Mouse (Mus musculus): ENCODE data around the gene Tspan3. TPM values are rescaled to one million over a fixed set of nuclear protein-coding genes. Genes with fewer than 3 reads are reported as not detected.

Gene Tspan3
- 200 and 208 TPM in 2 replicates for polyA plus RNA-seq (2015; fragmentation: Nextera tagmentation; extraction: Ambion mirVana)

DNA sequence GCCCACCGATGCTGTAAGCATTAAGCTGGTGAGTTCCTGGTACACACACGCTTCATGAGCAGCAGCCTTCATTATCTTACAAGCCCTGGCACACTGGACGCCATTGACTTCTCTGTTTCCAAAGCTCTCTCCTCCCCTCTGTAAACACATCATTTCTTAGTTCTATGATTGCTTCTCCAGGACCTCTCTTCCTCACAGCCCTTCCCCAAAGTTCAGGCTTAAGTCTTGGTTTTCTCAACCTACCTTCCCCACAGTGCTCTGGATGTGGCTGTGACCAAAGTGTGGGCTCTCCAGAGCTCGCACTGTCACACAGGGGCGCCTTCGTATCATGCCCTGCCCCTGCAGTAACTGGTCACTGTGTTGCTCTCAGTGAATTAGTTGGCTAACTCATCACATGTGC lies at the start of gene Tspan3:
Tspan3 (minus strand) TSS at position 101 of the 400 bp plus-strand sequence.

DNA sequence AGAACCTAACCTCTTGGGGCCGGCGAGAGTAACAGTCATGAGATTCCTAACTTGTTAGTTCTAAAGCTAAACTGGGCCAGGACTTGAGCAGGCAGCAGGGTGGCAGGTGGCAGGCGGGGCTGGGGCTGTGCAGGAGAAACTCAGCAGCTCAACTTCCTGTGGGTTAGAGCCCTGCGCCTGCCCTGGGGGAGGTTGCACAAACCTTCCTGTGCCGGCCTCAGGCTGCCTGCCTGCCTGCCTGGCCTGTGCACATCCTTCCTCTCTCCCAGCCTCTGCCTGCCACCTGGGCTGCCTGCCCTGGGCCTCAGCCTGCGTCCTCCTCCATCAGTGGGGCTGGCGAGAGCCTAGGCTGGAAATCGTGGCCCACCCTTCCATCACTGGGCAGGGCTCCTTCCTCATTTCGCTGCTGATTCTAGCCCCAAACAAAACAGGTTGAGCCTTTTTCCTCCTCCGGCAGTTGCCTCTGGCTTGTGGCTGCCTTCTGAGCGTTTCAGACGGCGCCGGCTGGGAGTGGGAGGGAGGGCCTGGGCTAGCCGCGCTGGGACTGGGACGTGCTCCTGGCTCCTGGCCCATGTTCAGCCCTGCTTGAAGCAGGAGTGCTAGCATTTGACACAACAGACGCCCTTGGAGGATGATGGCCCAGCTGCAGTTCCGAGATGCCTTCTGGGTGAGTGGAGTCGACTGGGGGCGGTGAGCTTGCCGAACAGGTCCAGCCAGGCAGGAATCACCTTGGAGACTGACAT lies 75.3 kb downstream of the Tspan3 start, which contains the start of gene Pstpip1:
Pstpip1 (plus strand) TSS at position 185 of the 743 bp plus-strand sequence.

Other genes starting within 250 kb of the Tspan3 start
- gene Scaper, start 227.4 kb downstream of the Tspan3 start, polyA plus RNA-seq (2015; fragmentation: Nextera tagmentation; extraction: Ambion mirVana), result 7.0 and 8.5 TPM in 2 replicates
- not detected in 2 replicates for gene 4930563M21Rik, start 154.9 kb downstream of the Tspan3 start, polyA plus RNA-seq (2015; fragmentation: Nextera tagmentation; extraction: Ambion mirVana)
- 134 and 166 TPM in 2 replicates for gene Rcn2, start 123.6 kb downstream of the Tspan3 start, polyA plus RNA-seq (2015; fragmentation: Nextera tagmentation; extraction: Ambion mirVana)
- gene Pstpip1, start 75.5 kb downstream of the Tspan3 start, polyA plus RNA-seq (2015; fragmentation: Nextera tagmentation; extraction: Ambion mirVana), result 2.9 and 4.5 TPM in 2 replicates